Mouse (Mus musculus) midbrain, embryonic 14.5 days (tissue): ENCODE results near the gene Fbxl17. TPM values are rescaled to one million over a fixed set of nuclear protein-coding genes. Genes with fewer than 3 reads are reported as not detected.

Experiments
- ATAC-seq: fragments of 200-750 bp; cut with Nextera tagmentation; 2 replicates; pipeline ENCODE4 v1.8.0; 2017; ENCODE audit warnings: moderate number of reproducible peaks, moderate library complexity; ENCODE audit not compliant: low FRiP score, low TSS enrichment
- DNase-seq: peaks from one replicate; pipeline ENCODE4 v3.0.0-alpha.2; 2015
- H3K27ac ChIP-seq: fragments of 300-500 bp; sonication (generic); replicated peaks from 2 replicates; pipeline ENCODE4 v1.5.1; 2014; ENCODE audit warnings: mild to moderate bottlenecking, low read depth, low read length, moderate library complexity
- H3K27me3 ChIP-seq: fragments of 300-500 bp; sonication (generic); 2 replicates; pipeline ENCODE4 v1.6.1; 2014; ENCODE audit warnings: low read length, control low read depth, mixed read lengths; ENCODE audit not compliant: control insufficient read depth, insufficient read depth
- H3K36me3 ChIP-seq: fragments of 300-500 bp; sonication (generic); 2 replicates; pipeline ENCODE4 v1.6.1; 2014; ENCODE audit warnings: low read length, control low read depth; ENCODE audit not compliant: control insufficient read depth, insufficient read depth
- H3K4me1 ChIP-seq: fragments of 300-500 bp; sonication (generic); 2 replicates; pipeline ENCODE4 v1.6.1; 2014; ENCODE audit warnings: mild to moderate bottlenecking, antibody characterized with exemption, low read length, control low read depth; ENCODE audit not compliant: control insufficient read depth, insufficient read depth
- H3K4me2 ChIP-seq: fragments of 300-500 bp; sonication (generic); 2 replicates; pipeline ENCODE4 v1.6.1; 2014; ENCODE audit warnings: mild to moderate bottlenecking, low read length, moderate library complexity
- H3K4me3 ChIP-seq: fragments of 300-500 bp; sonication (generic); replicated peaks from 2 replicates; pipeline ENCODE4 v1.5.1; 2014; ENCODE audit warnings: low read depth, low read length
- H3K9ac ChIP-seq: fragments of 300-500 bp; sonication (generic); replicated peaks from 2 replicates; pipeline ENCODE4 v1.6.1; 2014; ENCODE audit warnings: mild to moderate bottlenecking, low read length, moderate library complexity
- H3K9me3 ChIP-seq: fragments of 300-500 bp; sonication (generic); 2 replicates; pipeline ENCODE4 v1.6.1; 2016; ENCODE audit warnings: low read length, control low read depth, mixed read lengths; ENCODE audit not compliant: control insufficient read depth
- WGBS: fragments of 180-500 bp; shearing (Covaris S2); extraction: QIAGEN DNeasy Blood & Tissue Kit; methylation state at CpG from one replicate; pipeline ENCODE4 v1.1.7; 2014; 5-methylcytosine and 5-hydroxymethylcytosine counted together
- polyA plus RNA-seq: library from polyadenylated mRNA; unstranded; fragments of >200 nt; fragmentation: Nextera tagmentation; extraction: Ambion mirVana; gene quantifications from 2 replicates; pipeline ENCODE4 v1.2.1, GENCODE M21; 2014

The Fbxl17 gene
- polyA plus RNA-seq, 1 experiment from 2014 or later = 53.5 TPM

- peak overlapping the region; percentile 60; the same call in 1 of the 2 replicates for H3K27ac ChIP-seq
- DNase-seq (no peak), ATAC-seq (no peak)
Measured at GRCm38 (mm10) chr17:63157906-63158305, 341.9 kb downstream of the Fbxl17 start.

GRCm38 (mm10) chr17:63157019-63157418, 342.8 kb downstream of the Fbxl17 start:
- DNase-seq (no peak), ATAC-seq (no peak)
- 92% methylated on average over 7 of the region's 7 CpGs for WGBS
- H3K4me1 ChIP-seq = peaks cover 10% of the 10 kb centered on the region
- no peak overlapping the region for H3K27ac ChIP-seq
- no peak overlapping the region for H3K4me2 ChIP-seq
- H3K4me3 ChIP-seq = no peak overlapping the region
- no peaks in the 10 kb centered on the region for H3K36me3 ChIP-seq
- no peaks in the 10 kb centered on the region for H3K9me3 ChIP-seq
- H3K9ac ChIP-seq = no peak overlapping the region
- no peaks in the 10 kb centered on the region for H3K27me3 ChIP-seq

More at GRCm38 (mm10) chr17:63157906-63158305, 341.9 kb downstream of the Fbxl17 start:
- Histone ChIP-seq H3K4me3 (no peak overlapping the region), H3K36me3 (no peaks in the 10 kb centered on the region), H3K27me3 (no peaks in the 10 kb centered on the region), H3K4me1 (peaks cover 10% of the 10 kb centered on the region), H3K9me3 (no peaks in the 10 kb centered on the region), H3K4me2 (no peak overlapping the region), H3K9ac (no peak overlapping the region; the same call in 1 of the 2 replicates)
- 17% methylated on average over 6 of the region's 6 CpGs for WGBS

- no peak overlapping the region; the same call in 1 of the 2 replicates for H3K9ac ChIP-seq
- H3K4me1 ChIP-seq = peaks cover 45% of the 10 kb centered on the region
- H3K9me3 ChIP-seq = no peaks in the 10 kb centered on the region
- ATAC-seq (no peak; the same call in 1 of the 2 replicates), DNase-seq (peak; percentile 53)
- no peaks in the 10 kb centered on the region for H3K27me3 ChIP-seq
- 6% methylated on average over 2 of the region's 2 CpGs for WGBS
- H3K27ac ChIP-seq = peak overlapping the region; percentile 91
- no peak overlapping the region for H3K4me3 ChIP-seq
- 0 out of 2 replicates have a peak overlapping the region, but pooled peaks have one; percentile 41 for H3K4me2 ChIP-seq
- no peaks in the 10 kb centered on the region for H3K36me3 ChIP-seq
Measured at GRCm38 (mm10) chr17:63146514-63146913, 353.3 kb downstream of the Fbxl17 start.

GRCm38 (mm10) chr17:63145751-63146491, 353.9 kb downstream of the Fbxl17 start:
- H3K4me1 ChIP-seq = peaks cover 45% of the 10 kb centered on the region
- no peak overlapping the region for H3K4me3 ChIP-seq
- peak overlapping the region; percentile 91 for H3K27ac ChIP-seq
- peak overlapping the region; percentile 41 for H3K4me2 ChIP-seq
- H3K27me3 ChIP-seq = no peaks in the 10 kb centered on the region
- ATAC-seq (peak; percentile 73; the same call in 1 of the 2 replicates), DNase-seq (peak; percentile 74)
- H3K9me3 ChIP-seq = no peaks in the 10 kb centered on the region
- WGBS = 5% methylated on average over 12 of the region's 12 CpGs
- no peaks in the 10 kb centered on the region for H3K36me3 ChIP-seq
- no peak overlapping the region; the same call in 1 of the 2 replicates for H3K9ac ChIP-seq

GRCm38 (mm10) chr17:63145311-63145741, 354.5 kb downstream of the Fbxl17 start:
- ATAC-seq = peak; percentile 87
- Histone ChIP-seq H3K27me3 (no peaks in the 10 kb centered on the region), H3K4me2 (peak overlapping the region; percentile 41), H3K36me3 (no peaks in the 10 kb centered on the region), H3K9me3 (no peaks in the 10 kb centered on the region), H3K27ac (peak overlapping the region; percentile 91), H3K4me1 (peaks cover 45% of the 10 kb centered on the region), H3K4me3 (no peak overlapping the region), H3K9ac (no peak overlapping the region; the same call in 1 of the 2 replicates)
- peak; percentile 86 for DNase-seq
- 4% methylated on average over 5 of the region's 5 CpGs for WGBS

- H3K4me2 ChIP-seq = peak overlapping the region; percentile 36
- H3K9me3 ChIP-seq = no peaks in the 10 kb centered on the region
- 19% methylated on average over 7 of the region's 7 CpGs for WGBS
- H3K4me1 ChIP-seq = peaks cover 45% of the 10 kb centered on the region
- ATAC-seq (no peak), DNase-seq (peak; percentile 53)
- H3K4me3 ChIP-seq = no peak overlapping the region
- no peak overlapping the region; the same call in 1 of the 2 replicates for H3K27ac ChIP-seq
- H3K27me3 ChIP-seq = no peaks in the 10 kb centered on the region
- H3K9ac ChIP-seq = no peak overlapping the region
- no peaks in the 10 kb centered on the region for H3K36me3 ChIP-seq
Measured at GRCm38 (mm10) chr17:63143825-63144224, 356.0 kb downstream of the Fbxl17 start.

GRCm38 (mm10) chr17:63134805-63135204, 365.0 kb downstream of the Fbxl17 start:
- Histone ChIP-seq H3K4me1 (0 out of 2 replicates have a peak, but pooled peaks cover 4% of the 10 kb centered on the region), H3K4me3 (no peak overlapping the region), H3K9me3 (0 out of 2 replicates have a peak, but pooled peaks cover 2% of the 10 kb centered on the region), H3K36me3 (no peaks in the 10 kb centered on the region), H3K27me3 (no peaks in the 10 kb centered on the region), H3K27ac (no peak overlapping the region), H3K9ac (no peak overlapping the region), H3K4me2 (no peak overlapping the region)
- DNase-seq = no peak
- no peak for ATAC-seq
- WGBS = 90% methylated on average over 5 of the region's 5 CpGs

GRCm38 (mm10) chr17:63122427-63122826, 377.4 kb downstream of the Fbxl17 start:
- H3K4me3 ChIP-seq = no peak overlapping the region

More at GRCm38 (mm10) chr17:63122427-63122826, 377.4 kb downstream of the Fbxl17 start:
- ATAC-seq = no peak
- no peak for DNase-seq
- 80% methylated on average over 2 of the region's 2 CpGs for WGBS
- Histone ChIP-seq H3K9me3 (no peaks in the 10 kb centered on the region), H3K4me1 (peaks cover 7% of the 10 kb centered on the region; the same call in 1 of the 2 replicates), H3K27me3 (no peaks in the 10 kb centered on the region), H3K9ac (no peak overlapping the region), H3K27ac (no peak overlapping the region), H3K36me3 (no peaks in the 10 kb centered on the region), H3K4me2 (no peak overlapping the region)
